Mouse (Mus musculus): ENCODE measurements around the gene Steap2. TPM values are rescaled to one million over a fixed set of nuclear protein-coding genes. Genes with fewer than 3 reads are reported as not detected.

Gene Steap2
- polyA plus RNA-seq, 1 experiment = 33.2 TPM

GRCm38 (mm10) chr5:5711032-5711431 is 16.7 kb upstream of the Steap2 start:
- no peaks in the 10 kb centered on the region for H3K9me3 ChIP-seq (replicated peaks; ENCODE audit: control insufficient read depth, insufficient read depth, low read length, poor library complexity, severe bottlenecking)
- H3K4me1 ChIP-seq (ENCODE audit: control insufficient read depth, insufficient read depth, low read length) = no peaks in the 10 kb centered on the region
- no peaks in the 10 kb centered on the region for H3K36me3 ChIP-seq (ENCODE audit: control insufficient read depth, insufficient read depth, low read length, poor library complexity, severe bottlenecking)
- H3K27ac ChIP-seq (ENCODE audit: insufficient read depth, low read length) = no peak overlapping the region
- H3K27me3 ChIP-seq (ENCODE audit: control insufficient read depth, insufficient read depth, low read length, poor library complexity, severe bottlenecking) = no peaks in the 10 kb centered on the region
- no peak for TF ChIP-seq EP300 (IDR thresholded peaks at IDR 0.05; ENCODE audit: insufficient read depth, low read depth, low read length)
- TF ChIP-seq POLR2A (IDR thresholded peaks at IDR 0.05; ENCODE audit: insufficient read depth, low read length) = no peak
- no peak for TF ChIP-seq CTCF (IDR thresholded peaks at IDR 0.05; ENCODE audit: low read depth, low read length)
- no peak overlapping the region for H3K4me3 ChIP-seq (ENCODE audit: low read depth, low read length)
- no peak overlapping the region for H3K9ac ChIP-seq (ENCODE audit: low read depth, poor library complexity, severe bottlenecking)

- no peak overlapping the region for H3K4me3 ChIP-seq (ENCODE audit: low read depth, low read length)
- H3K4me1 ChIP-seq (ENCODE audit: control insufficient read depth, insufficient read depth, low read length) = no peaks in the 10 kb centered on the region
- TF ChIP-seq POLR2A (IDR thresholded peaks at IDR 0.05; ENCODE audit: insufficient read depth, low read length) (no peak), CTCF (IDR thresholded peaks at IDR 0.05; ENCODE audit: low read depth, low read length) (no peak), EP300 (IDR thresholded peaks at IDR 0.05; ENCODE audit: insufficient read depth, low read depth, low read length) (no peak)
- peak overlapping the region; percentile 98 for H3K27ac ChIP-seq (ENCODE audit: insufficient read depth, low read length)
- H3K36me3 ChIP-seq (ENCODE audit: control insufficient read depth, insufficient read depth, low read length, poor library complexity, severe bottlenecking) = no peaks in the 10 kb centered on the region
- no peaks in the 10 kb centered on the region for H3K27me3 ChIP-seq (ENCODE audit: control insufficient read depth, insufficient read depth, low read length, poor library complexity, severe bottlenecking)
- peak overlapping the region; percentile 58; the same call in 1 of the 2 replicates for H3K9ac ChIP-seq (ENCODE audit: low read depth, poor library complexity, severe bottlenecking)
- H3K9me3 ChIP-seq (replicated peaks; ENCODE audit: control insufficient read depth, insufficient read depth, low read length, poor library complexity, severe bottlenecking) = no peaks in the 10 kb centered on the region
These were observed 13.2 kb upstream of the Steap2 start for GRCm38 (mm10) chr5:5707341-5708278.

DNA sequence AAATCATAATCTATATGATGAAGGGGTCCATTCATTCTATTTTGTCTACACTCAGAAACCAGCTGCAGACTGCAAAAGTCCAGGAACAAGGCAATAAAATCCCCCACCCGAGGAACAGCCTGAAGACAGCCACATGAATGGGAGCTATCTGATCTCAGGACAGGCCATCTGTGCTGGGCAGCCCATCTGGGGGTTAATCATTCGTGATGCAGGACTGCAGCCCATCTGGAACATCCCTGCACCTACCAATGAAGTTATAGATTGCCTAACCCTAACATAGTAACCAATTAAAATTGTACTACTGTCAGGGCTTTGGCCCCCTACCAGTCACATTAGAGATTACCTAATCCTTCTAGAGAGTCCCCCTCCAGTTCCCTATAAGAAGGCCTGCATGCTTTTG is 10.6 kb upstream of the Steap2 start:
- no peak overlapping the region for H3K9ac ChIP-seq (ENCODE audit: low read depth, poor library complexity, severe bottlenecking)
- H3K4me1 ChIP-seq (ENCODE audit: control insufficient read depth, insufficient read depth, low read length) = peaks cover 9% of the 10 kb centered on the region
- H3K27me3 ChIP-seq (ENCODE audit: control insufficient read depth, insufficient read depth, low read length, poor library complexity, severe bottlenecking) = no peaks in the 10 kb centered on the region
- TF ChIP-seq EP300 (IDR thresholded peaks at IDR 0.05; ENCODE audit: insufficient read depth, low read depth, low read length) = no peak
- TF ChIP-seq CTCF (IDR thresholded peaks at IDR 0.05; ENCODE audit: low read depth, low read length) = no peak
- TF ChIP-seq POLR2A (IDR thresholded peaks at IDR 0.05; ENCODE audit: insufficient read depth, low read length) = no peak
- no peak overlapping the region for H3K27ac ChIP-seq (ENCODE audit: insufficient read depth, low read length)
- no peaks in the 10 kb centered on the region for H3K9me3 ChIP-seq (replicated peaks; ENCODE audit: control insufficient read depth, insufficient read depth, low read length, poor library complexity, severe bottlenecking)
- H3K4me3 ChIP-seq (ENCODE audit: low read depth, low read length) = no peak overlapping the region
- H3K36me3 ChIP-seq (ENCODE audit: control insufficient read depth, insufficient read depth, low read length, poor library complexity, severe bottlenecking) = no peaks in the 10 kb centered on the region

DNA sequence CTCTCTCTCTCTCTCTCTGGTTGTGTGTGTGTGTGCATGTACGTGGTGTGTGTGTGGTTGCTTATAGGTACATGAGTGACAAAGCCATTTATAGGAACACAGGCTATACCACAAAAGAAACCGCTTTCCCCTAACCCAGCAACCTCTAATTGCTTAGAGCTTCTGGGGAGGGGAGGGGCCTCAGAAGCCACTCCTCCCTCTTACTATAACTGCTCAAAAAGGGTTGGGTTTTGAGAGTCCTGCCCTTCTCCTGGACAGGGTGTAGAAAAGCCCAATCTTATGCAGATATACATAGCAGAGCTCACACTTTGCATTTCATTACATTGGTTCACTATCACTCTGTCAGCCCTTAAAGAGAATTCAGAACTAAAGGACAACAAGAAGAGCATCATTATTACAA is 6.0 kb upstream of the Steap2 start:
- TF ChIP-seq EP300 (IDR thresholded peaks at IDR 0.05; ENCODE audit: insufficient read depth, low read depth, low read length) (no peak), POLR2A (IDR thresholded peaks at IDR 0.05; ENCODE audit: insufficient read depth, low read length) (no peak), CTCF (IDR thresholded peaks at IDR 0.05; ENCODE audit: low read depth, low read length) (no peak)
- peaks cover 16% of the 10 kb centered on the region for H3K4me1 ChIP-seq (ENCODE audit: control insufficient read depth, insufficient read depth, low read length)

GRCm38 (mm10) chr5:5698830-5699229 is 4.5 kb upstream of the Steap2 start:
- Histone ChIP-seq H3K9ac (ENCODE audit: low read depth, poor library complexity, severe bottlenecking) (no peak overlapping the region), H3K27ac (ENCODE audit: insufficient read depth, low read length) (peak overlapping the region; percentile 87), H3K9me3 (replicated peaks; ENCODE audit: control insufficient read depth, insufficient read depth, low read length, poor library complexity, severe bottlenecking) (peaks cover 4% of the 10 kb centered on the region; the same call in 1 of the 2 replicates), H3K36me3 (ENCODE audit: control insufficient read depth, insufficient read depth, low read length, poor library complexity, severe bottlenecking) (no peaks in the 10 kb centered on the region), H3K27me3 (ENCODE audit: control insufficient read depth, insufficient read depth, low read length, poor library complexity, severe bottlenecking) (no peaks in the 10 kb centered on the region), H3K4me3 (ENCODE audit: low read depth, low read length) (no peak overlapping the region), H3K4me1 (ENCODE audit: control insufficient read depth, insufficient read depth, low read length) (peaks cover 16% of the 10 kb centered on the region)
- no peak for TF ChIP-seq EP300 (IDR thresholded peaks at IDR 0.05; ENCODE audit: insufficient read depth, low read depth, low read length)
- no peak for TF ChIP-seq CTCF (IDR thresholded peaks at IDR 0.05; ENCODE audit: low read depth, low read length)
- no peak for TF ChIP-seq POLR2A (IDR thresholded peaks at IDR 0.05; ENCODE audit: insufficient read depth, low read length)

More for the DNA sequence above, 6.0 kb upstream of the Steap2 start:
- Histone ChIP-seq H3K9ac (ENCODE audit: low read depth, poor library complexity, severe bottlenecking) (no peak overlapping the region), H3K36me3 (ENCODE audit: control insufficient read depth, insufficient read depth, low read length, poor library complexity, severe bottlenecking) (no peaks in the 10 kb centered on the region), H3K4me3 (ENCODE audit: low read depth, low read length) (no peak overlapping the region), H3K27me3 (ENCODE audit: control insufficient read depth, insufficient read depth, low read length, poor library complexity, severe bottlenecking) (no peaks in the 10 kb centered on the region), H3K27ac (ENCODE audit: insufficient read depth, low read length) (peak overlapping the region; percentile 44; the same call in 1 of the 2 replicates), H3K9me3 (replicated peaks; ENCODE audit: control insufficient read depth, insufficient read depth, low read length, poor library complexity, severe bottlenecking) (peaks cover 4% of the 10 kb centered on the region; the same call in 1 of the 2 replicates)
